ENCODE assay signal across 8 mouse cellular contexts in genomic region chr6:121084050-121084480, GRCm38 (mm10). TPM values are rescaled to one million over a fixed set of nuclear protein-coding genes. Genes with fewer than 3 reads are reported as not detected.
DNase-seq lines count a peak whose midpoint lies in the region; ATAC-seq lines count a peak whose summit lies in the region.

No protein-coding gene starts in this region.

- no peak for DNase-seq in heart, adult 11 months
- DNase-seq in 416B (ENCODE audit: low read depth): peak; percentile 39
- peak; percentile 70 for DNase-seq in c-Kit-positive CD71-positive TER-119-negative erythroid progenitor cells, embryonic 14.5 days (ENCODE audit: low read depth)
- DNase-seq in liver, embryonic 11.5 days (ENCODE audit: low spot score): peak; percentile 56
- DNase-seq in adrenal gland, postnatal 36 days: no peak
- DNase-seq in cerebellum, adult 11 months: no peak
- DNase-seq in urinary bladder, postnatal 25 days (ENCODE audit: low spot score): no peak

- H3K9ac ChIP-seq in heart, embryonic 13.5 days: peak overlapping the region; percentile 67
- H3K9ac ChIP-seq in liver, embryonic 11.5 days (ENCODE audit: low read depth, low read length): peak overlapping the region; percentile 59

- peak overlapping the region; percentile 85 for H3K27ac ChIP-seq in heart, embryonic 13.5 days (replicated peaks)
- H3K27ac ChIP-seq in liver, embryonic 11.5 days (ENCODE audit: low read depth, low read length): peak overlapping the region; percentile 92

- peaks cover 100% of the 10 kb centered on the region for H3K4me1 ChIP-seq in heart, embryonic 13.5 days
- peaks cover 73% of the 10 kb centered on the region for H3K4me1 ChIP-seq in liver, embryonic 11.5 days (replicated peaks; ENCODE audit: control insufficient read depth, insufficient read depth, low read length)

- WGBS in heart, embryonic 13.5 days: 11% methylated on average over 6 of the region's 6 CpGs
- WGBS in liver, embryonic 11.5 days: 34% methylated on average over 6 of the region's 6 CpGs

- H3K36me3 ChIP-seq in heart, embryonic 13.5 days: 0 out of 2 replicates have a peak, but pooled peaks cover 6% of the 10 kb centered on the region
- H3K36me3 ChIP-seq in liver, embryonic 11.5 days (ENCODE audit: control insufficient read depth, insufficient read depth, low read length): no peaks in the 10 kb centered on the region; the same call in 1 of the 2 replicates

- H3K4me3 ChIP-seq in heart, embryonic 13.5 days: no peak overlapping the region
- H3K4me3 ChIP-seq in liver, embryonic 11.5 days (ENCODE audit: low read depth, low read length): no peak overlapping the region

- no peaks in the 10 kb centered on the region for H3K9me3 ChIP-seq in heart, embryonic 13.5 days
- H3K9me3 ChIP-seq in liver, embryonic 11.5 days (ENCODE audit: control insufficient read depth, low read length): no peaks in the 10 kb centered on the region

- H3K27me3 ChIP-seq in heart, embryonic 13.5 days (replicated peaks): no peaks in the 10 kb centered on the region
- H3K27me3 ChIP-seq in liver, embryonic 11.5 days (replicated peaks; ENCODE audit: control insufficient read depth, insufficient read depth, low read length): no peaks in the 10 kb centered on the region

- H3K4me2 ChIP-seq in heart, embryonic 13.5 days: peak overlapping the region; percentile 46
- H3K4me2 ChIP-seq in liver, embryonic 11.5 days: peak overlapping the region; percentile 68

- ATAC-seq in heart, embryonic 13.5 days (ENCODE audit: extremely low read depth, insufficient number of reproducible peaks, low FRiP score, low TSS enrichment): no peak
- ATAC-seq in liver, embryonic 11.5 days (replicated peaks; ENCODE audit: low FRiP score): peak; percentile 79

RNA-seq across cellular contexts. Expression of gene Mical3, which starts 46.7 kb away (rescaled TPM):
- 28.2 and 29.2 TPM in 2 replicates for polyA plus RNA-seq in heart, embryonic 13.5 days (2015; fragmentation: Nextera tagmentation; extraction: Ambion mirVana)
- 16.6 and 20.2 TPM in 2 replicates for polyA plus RNA-seq in liver, embryonic 11.5 days (2014; fragmentation: Nextera tagmentation; extraction: Ambion mirVana)
- 10 to 100 TPM; 47.4 to 48.7 TPM for total RNA-seq in adrenal gland, postnatal 36 days (2021)

Comparison
In these comparisons a context has a peak if more than half of its experiments do, and no peak if none do; other contexts are left out.
1. DNase-seq: peak in 416B (single experiment), c-Kit-positive CD71-positive TER-119-negative erythroid progenitor cells, embryonic 14.5 days (single experiment) and liver, embryonic 11.5 days (single experiment); none in heart, adult 11 months (single experiment), adrenal gland, postnatal 36 days (0 of 2), cerebellum, adult 11 months (single experiment) and urinary bladder, postnatal 25 days (single experiment).